Mouse (Mus musculus) neural tube, embryonic 13.5 days (tissue): ENCODE data around the gene Slc9a1. TPM values are rescaled to one million over a fixed set of nuclear protein-coding genes. Genes with fewer than 3 reads are reported as not detected.

ENCODE experiments used
- ATAC-seq: fragments of 200-750 bp; cut with Nextera tagmentation; 2 replicates; pipeline ENCODE4 v1.8.0; 2017; ENCODE audit warnings: low read depth, mild to moderate bottlenecking, moderate TSS enrichment, moderate library complexity
- H3K27ac ChIP-seq: fragments of 300-500 bp; sonication (generic); replicated peaks from 2 replicates; pipeline ENCODE4 v1.5.1; 2015; ENCODE audit warnings: moderate library complexity, mild to moderate bottlenecking, inconsistent platforms
- H3K27me3 ChIP-seq: fragments of 300-500 bp; sonication (generic); 2 replicates; pipeline ENCODE4 v1.6.1; 2015; ENCODE audit warnings: mild to moderate bottlenecking, inconsistent platforms
- H3K36me3 ChIP-seq: fragments of 300-500 bp; sonication (generic); 2 replicates; pipeline ENCODE4 v1.6.1; 2015; ENCODE audit warnings: mild to moderate bottlenecking, inconsistent platforms
- H3K4me1 ChIP-seq: fragments of 300-500 bp; sonication (generic); replicated peaks from 2 replicates; pipeline ENCODE4 v1.6.1; 2015; ENCODE audit warnings: inconsistent platforms
- H3K4me2 ChIP-seq: fragments of 300-500 bp; sonication (generic); 2 replicates; pipeline ENCODE4 v1.6.1; 2015; ENCODE audit warnings: inconsistent platforms, mild to moderate bottlenecking, moderate library complexity
- H3K4me3 ChIP-seq: fragments of 300-500 bp; sonication (generic); 2 replicates; pipeline ENCODE4 v1.5.1; 2015; ENCODE audit warnings: mild to moderate bottlenecking, inconsistent platforms
- H3K9ac ChIP-seq: fragments of 300-500 bp; sonication (generic); 2 replicates; pipeline ENCODE4 v1.6.1; 2015; ENCODE audit warnings: moderate library complexity, mild to moderate bottlenecking, inconsistent platforms
- H3K9me3 ChIP-seq: fragments of 300-500 bp; sonication (generic); 2 replicates; pipeline ENCODE4 v1.6.1; 2016; ENCODE audit warnings: inconsistent platforms
- WGBS: fragments of 180-500 bp; shearing (Covaris S2); methylation state at CpG from one replicate; pipeline ENCODE4 v1.1.7; 2015; 5-methylcytosine and 5-hydroxymethylcytosine counted together
- polyA plus RNA-seq: library from polyadenylated mRNA; unstranded; fragments of >200 nt; fragmentation: Nextera tagmentation; extraction: Ambion mirVana; gene quantifications from 2 replicates; pipeline ENCODE4 v1.2.1, GENCODE M21; 2015

Gene Slc9a1
- polyA plus RNA-seq, 1 experiment from 2014 or later, result 7.1 TPM

DNA sequence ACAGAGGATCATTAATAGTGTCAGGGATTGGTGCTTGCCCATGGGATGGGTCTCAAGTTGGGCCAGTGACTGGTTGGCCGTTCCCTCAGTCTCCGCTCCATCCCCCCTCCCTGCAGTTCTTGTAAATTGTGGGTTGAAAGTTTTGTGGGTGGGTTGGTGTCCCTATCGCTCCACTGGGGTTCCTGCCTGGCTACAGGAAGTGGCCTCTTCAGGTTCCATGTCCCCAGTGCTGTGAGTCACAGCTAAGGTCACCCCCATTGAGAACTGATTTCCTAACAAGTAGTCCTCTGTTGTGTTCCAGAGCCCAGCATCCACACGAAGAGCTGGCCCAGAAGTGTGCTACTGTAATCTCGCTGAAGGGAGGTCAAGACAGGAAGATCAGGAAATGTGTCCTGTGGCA, 56.6 kb downstream of the Slc9a1 start:
- H3K4me3 ChIP-seq, result no peak overlapping the region
- no peak overlapping the region for H3K27ac ChIP-seq

GRCm38 (mm10) chr4:133431508-133431907, 62.0 kb downstream of the Slc9a1 start:
- WGBS, result 73% methylated on average over 6 of the region's 6 CpGs
- Histone ChIP-seq H3K9ac (no peak overlapping the region), H3K9me3 (no peaks in the 10 kb centered on the region), H3K4me3 (no peak overlapping the region), H3K4me2 (no peak overlapping the region), H3K27me3 (no peaks in the 10 kb centered on the region), H3K36me3 (no peaks in the 10 kb centered on the region), H3K4me1 (peaks cover 9% of the 10 kb centered on the region), H3K27ac (no peak overlapping the region)
- no peak for ATAC-seq

More for the DNA sequence above, 56.6 kb downstream of the Slc9a1 start:
- Histone ChIP-seq H3K9me3 (no peaks in the 10 kb centered on the region), H3K4me2 (no peak overlapping the region), H3K4me1 (no peaks in the 10 kb centered on the region), H3K9ac (no peak overlapping the region), H3K36me3 (peaks cover 17% of the 10 kb centered on the region), H3K27me3 (no peaks in the 10 kb centered on the region)
- 81% methylated on average over 5 of the region's 5 CpGs for WGBS
- ATAC-seq, result no peak

DNA sequence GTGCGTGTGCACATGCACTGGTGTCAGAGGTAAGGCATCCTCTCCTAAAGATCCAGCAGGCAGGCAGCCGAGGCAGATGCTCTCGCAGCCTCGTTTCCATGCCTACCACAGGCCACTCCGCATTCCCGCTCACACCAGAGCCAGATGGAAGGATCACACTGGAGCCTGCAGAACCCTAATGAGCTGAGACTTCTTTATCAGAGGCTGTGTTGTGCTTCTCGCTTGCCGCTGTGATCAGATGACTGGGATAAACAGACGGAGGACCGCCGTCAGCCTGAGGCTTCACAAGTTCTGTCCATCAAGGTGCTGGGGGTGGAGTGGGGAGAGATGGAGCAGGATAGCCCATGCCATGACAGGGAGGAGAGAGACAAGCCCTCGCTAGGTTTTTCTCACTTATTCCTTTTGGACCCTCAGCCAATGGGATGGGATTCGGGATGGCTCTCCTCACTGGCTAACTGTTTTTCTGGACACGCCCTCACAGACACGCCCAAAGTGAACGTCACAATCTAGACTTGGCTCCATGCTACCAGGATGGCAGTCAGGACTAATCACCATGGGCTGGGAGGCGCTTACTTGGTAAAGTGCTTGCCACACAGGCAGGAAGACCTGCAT, 63.2 kb downstream of the Slc9a1 start:
- peak; percentile 75 for ATAC-seq
- no peaks in the 10 kb centered on the region for H3K36me3 ChIP-seq
- peaks cover 9% of the 10 kb centered on the region for H3K4me1 ChIP-seq
- H3K27me3 ChIP-seq, result no peaks in the 10 kb centered on the region
- peak overlapping the region; percentile 43 for H3K4me2 ChIP-seq
- WGBS, result 21% methylated on average over 17 of the region's 17 CpGs
- H3K9ac ChIP-seq, result peak overlapping the region; percentile 41; the same call in 1 of the 2 replicates
- peak overlapping the region; percentile 12; the same call in 1 of the 2 replicates for H3K4me3 ChIP-seq
- peak overlapping the region; percentile 64 for H3K27ac ChIP-seq
- no peaks in the 10 kb centered on the region for H3K9me3 ChIP-seq

DNA sequence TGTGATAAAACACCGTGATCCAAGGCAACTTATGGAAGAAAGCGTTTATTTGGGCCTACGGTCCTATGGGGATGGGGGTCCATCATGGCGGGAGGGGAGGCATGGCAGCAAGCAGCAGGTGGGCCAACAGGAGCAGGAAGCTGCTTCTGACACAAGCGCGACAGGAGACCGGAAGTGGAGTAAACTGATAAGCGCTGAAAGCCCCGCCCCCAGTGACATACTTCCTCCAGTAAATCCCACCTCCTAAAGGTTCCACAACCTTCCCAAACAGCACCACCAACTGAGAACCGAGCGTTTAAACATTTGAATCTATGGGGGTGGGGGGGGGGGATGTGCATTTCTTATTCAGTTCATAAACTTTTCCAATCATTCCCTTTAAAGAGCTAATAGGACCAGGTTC, 66.4 kb downstream of the Slc9a1 start:
- Histone ChIP-seq H3K27me3 (no peaks in the 10 kb centered on the region), H3K36me3 (no peaks in the 10 kb centered on the region), H3K27ac (no peak overlapping the region), H3K4me3 (no peak overlapping the region), H3K4me2 (no peak overlapping the region), H3K9ac (no peak overlapping the region), H3K4me1 (peaks cover 29% of the 10 kb centered on the region), H3K9me3 (no peaks in the 10 kb centered on the region)
- no peak for ATAC-seq
- 92% methylated on average over 11 of the region's 11 CpGs for WGBS

DNA sequence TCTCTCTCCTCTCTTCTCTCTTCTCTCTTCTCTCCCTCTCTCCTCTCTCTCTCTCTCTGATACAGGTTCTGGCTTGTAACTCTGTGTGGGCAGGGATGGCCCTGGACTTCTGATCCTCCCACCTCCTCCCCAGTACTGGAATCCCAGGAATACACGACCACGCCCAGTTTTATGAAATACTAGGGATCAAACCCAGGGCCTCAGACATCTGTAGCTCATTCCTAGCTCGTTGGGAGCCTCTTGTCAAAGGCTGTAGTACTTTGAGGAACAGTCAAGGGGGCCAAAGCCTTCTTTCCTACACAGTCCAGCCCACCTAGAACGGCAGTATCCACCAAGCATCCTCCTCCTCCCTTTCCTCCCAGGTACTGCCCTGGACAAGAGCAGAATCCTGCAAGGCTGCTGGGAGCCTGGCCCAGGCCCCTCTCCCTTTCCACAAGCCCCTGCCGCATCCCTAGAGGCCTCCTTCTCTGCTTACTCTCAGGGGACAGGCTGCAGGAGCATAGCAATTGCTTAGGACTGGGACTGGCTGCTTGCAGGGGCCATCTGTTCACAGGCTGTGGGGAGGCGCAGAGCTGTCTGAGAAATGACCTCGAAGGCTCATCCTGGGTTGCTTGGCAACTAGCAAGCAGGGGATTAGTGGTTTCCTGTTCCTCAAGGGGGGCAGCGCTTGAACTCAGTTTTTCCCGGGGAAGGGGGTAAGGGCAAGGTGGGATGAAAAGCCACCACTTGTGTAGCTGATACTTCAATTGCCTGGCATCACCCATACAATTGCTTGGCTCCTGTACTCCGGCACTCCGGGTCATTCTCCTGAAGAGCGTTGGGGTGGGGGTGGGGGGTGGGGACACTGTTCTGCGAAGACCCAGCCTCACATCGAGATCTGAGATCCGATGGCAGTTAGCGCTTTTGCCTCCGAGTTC, 70.2 kb downstream of the Slc9a1 start:
- H3K9me3 ChIP-seq, result no peaks in the 10 kb centered on the region
- peak; percentile 95 for ATAC-seq
- peaks cover 26% of the 10 kb centered on the region for H3K4me1 ChIP-seq
- H3K27me3 ChIP-seq, result no peaks in the 10 kb centered on the region
- peak overlapping the region; percentile 55 for H3K9ac ChIP-seq
- 0 out of 2 replicates have a peak overlapping the region, but pooled peaks have one; percentile 8 for H3K4me3 ChIP-seq
- no peaks in the 10 kb centered on the region for H3K36me3 ChIP-seq
- peak overlapping the region; percentile 85 for H3K27ac ChIP-seq
- WGBS, result 10% methylated on average over 17 of the region's 17 CpGs
- H3K4me2 ChIP-seq, result peak overlapping the region; percentile 49

DNA sequence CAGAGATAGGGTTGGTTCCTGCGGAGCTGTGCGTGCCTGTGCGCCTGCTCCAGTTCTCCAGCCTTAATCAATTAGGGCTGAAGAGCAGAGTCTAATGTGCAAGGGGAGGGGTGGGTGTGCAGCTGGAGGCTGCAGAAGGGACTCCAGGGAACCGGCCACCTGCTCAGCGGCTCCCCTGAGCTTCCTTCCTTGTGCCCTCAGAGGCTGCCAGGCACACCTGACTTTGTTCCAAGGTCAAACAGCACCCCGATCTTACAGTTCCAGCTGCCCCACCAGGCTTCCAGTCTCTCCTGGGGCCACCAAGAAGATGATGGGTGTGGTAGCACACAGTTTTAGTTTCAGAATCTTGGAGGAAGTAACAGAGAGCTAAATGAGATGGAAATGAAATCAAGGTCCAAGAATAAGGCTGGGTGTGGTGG, 70.9 kb downstream of the Slc9a1 start:
- Histone ChIP-seq H3K27ac (peak overlapping the region; percentile 85), H3K27me3 (no peaks in the 10 kb centered on the region), H3K4me1 (peaks cover 26% of the 10 kb centered on the region), H3K9me3 (no peaks in the 10 kb centered on the region), H3K9ac (peak overlapping the region; percentile 55; the same call in 1 of the 2 replicates), H3K36me3 (no peaks in the 10 kb centered on the region), H3K4me2 (peak overlapping the region; percentile 49), H3K4me3 (0 out of 2 replicates have a peak overlapping the region, but pooled peaks have one; percentile 8)
- peak; percentile 86 for ATAC-seq
- 3% methylated on average over 6 of the region's 6 CpGs for WGBS

DNA sequence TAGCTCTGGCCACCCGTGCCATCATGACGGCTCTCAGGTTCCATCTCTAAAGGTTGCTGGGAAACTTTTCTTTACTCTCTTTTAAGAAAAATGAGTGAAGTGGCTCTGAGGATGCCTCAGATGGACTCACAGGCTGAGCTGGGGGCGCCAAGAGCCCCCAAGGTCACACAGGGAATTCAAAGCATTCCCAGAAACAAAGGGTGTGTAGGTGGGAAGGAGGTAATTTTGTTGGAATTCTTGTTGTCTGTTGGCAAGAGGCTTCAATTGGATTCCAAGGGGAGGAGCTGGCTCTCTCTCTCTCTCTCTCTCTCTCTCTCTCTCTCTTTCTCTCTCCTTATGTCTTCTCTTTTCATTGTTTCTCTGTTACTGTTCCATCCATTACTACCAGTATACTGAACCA, 72.7 kb downstream of the Slc9a1 start:
- 42% methylated on average over 3 of the region's 3 CpGs for WGBS
- H3K36me3 ChIP-seq, result no peaks in the 10 kb centered on the region

GRCm38 (mm10) chr4:133443085-133443484, 73.6 kb downstream of the Slc9a1 start:
- no peak overlapping the region for H3K9ac ChIP-seq
- H3K4me3 ChIP-seq, result no peak overlapping the region
- H3K27me3 ChIP-seq, result no peaks in the 10 kb centered on the region
- no peaks in the 10 kb centered on the region for H3K9me3 ChIP-seq
- H3K4me2 ChIP-seq, result no peak overlapping the region
- 47% methylated on average over 5 of the region's 5 CpGs for WGBS
- H3K36me3 ChIP-seq, result no peaks in the 10 kb centered on the region
- H3K27ac ChIP-seq, result peak overlapping the region; percentile 9; the same call in 1 of the 2 replicates
- ATAC-seq, result no peak
- peaks cover 26% of the 10 kb centered on the region for H3K4me1 ChIP-seq

More for the DNA sequence above, 72.7 kb downstream of the Slc9a1 start:
- no peak overlapping the region for H3K4me2 ChIP-seq
- H3K27ac ChIP-seq, result no peak overlapping the region; the same call in 1 of the 2 replicates
- no peaks in the 10 kb centered on the region for H3K27me3 ChIP-seq
- no peaks in the 10 kb centered on the region for H3K9me3 ChIP-seq
- peaks cover 26% of the 10 kb centered on the region for H3K4me1 ChIP-seq
- no peak overlapping the region for H3K9ac ChIP-seq
- H3K4me3 ChIP-seq, result no peak overlapping the region
- ATAC-seq, result no peak

DNA sequence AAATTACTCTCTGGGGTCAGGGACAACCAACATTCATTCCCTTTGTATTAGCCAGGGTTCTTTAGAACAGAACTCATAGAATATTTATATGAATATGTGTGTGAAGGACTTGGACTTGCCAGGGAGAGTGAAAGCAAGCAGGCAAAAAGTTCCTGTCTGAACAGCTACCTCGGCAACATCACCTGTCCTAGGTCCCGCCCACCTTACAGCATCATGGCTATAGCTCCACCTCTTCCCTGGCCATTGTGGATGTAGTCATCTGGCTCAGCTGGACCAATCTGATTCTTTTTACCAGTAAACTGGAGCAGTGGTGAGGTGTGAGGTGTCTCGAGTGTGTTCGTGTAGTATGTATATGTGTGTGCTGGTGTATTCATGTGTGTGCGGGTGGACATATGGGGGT, 76.2 kb downstream of the Slc9a1 start:
- H3K36me3 ChIP-seq, result no peaks in the 10 kb centered on the region
- no peak overlapping the region for H3K4me3 ChIP-seq
- H3K27ac ChIP-seq, result no peak overlapping the region
- no peak overlapping the region for H3K4me2 ChIP-seq
- H3K9ac ChIP-seq, result no peak overlapping the region
- WGBS, result 86% methylated on average over 5 of the region's 5 CpGs
- H3K9me3 ChIP-seq, result no peaks in the 10 kb centered on the region
- ATAC-seq, result no peak
- H3K27me3 ChIP-seq, result no peaks in the 10 kb centered on the region
- H3K4me1 ChIP-seq, result peaks cover 20% of the 10 kb centered on the region

GRCm38 (mm10) chr4:133447366-133447765, 77.9 kb downstream of the Slc9a1 start:
- no peak overlapping the region for H3K27ac ChIP-seq
- H3K27me3 ChIP-seq, result no peaks in the 10 kb centered on the region
- no peaks in the 10 kb centered on the region for H3K9me3 ChIP-seq
- H3K4me1 ChIP-seq, result 0 out of 2 replicates have a peak, but pooled peaks cover 12% of the 10 kb centered on the region
- no peak overlapping the region for H3K9ac ChIP-seq
- no peak for ATAC-seq
- no peaks in the 10 kb centered on the region for H3K36me3 ChIP-seq
- WGBS, result 53% methylated on average over 5 of the region's 5 CpGs
- H3K4me2 ChIP-seq, result no peak overlapping the region
- H3K4me3 ChIP-seq, result no peak overlapping the region

- Histone ChIP-seq H3K4me3 (no peak overlapping the region), H3K9ac (no peak overlapping the region), H3K4me2 (no peak overlapping the region), H3K4me1 (0 out of 2 replicates have a peak, but pooled peaks cover 12% of the 10 kb centered on the region), H3K36me3 (no peaks in the 10 kb centered on the region), H3K27me3 (no peaks in the 10 kb centered on the region), H3K27ac (no peak overlapping the region), H3K9me3 (no peaks in the 10 kb centered on the region)
- 73% methylated on average over 11 of the region's 11 CpGs for WGBS
- ATAC-seq, result no peak
Measured at GRCm38 (mm10) chr4:133447967-133448366, 78.5 kb downstream of the Slc9a1 start.

DNA sequence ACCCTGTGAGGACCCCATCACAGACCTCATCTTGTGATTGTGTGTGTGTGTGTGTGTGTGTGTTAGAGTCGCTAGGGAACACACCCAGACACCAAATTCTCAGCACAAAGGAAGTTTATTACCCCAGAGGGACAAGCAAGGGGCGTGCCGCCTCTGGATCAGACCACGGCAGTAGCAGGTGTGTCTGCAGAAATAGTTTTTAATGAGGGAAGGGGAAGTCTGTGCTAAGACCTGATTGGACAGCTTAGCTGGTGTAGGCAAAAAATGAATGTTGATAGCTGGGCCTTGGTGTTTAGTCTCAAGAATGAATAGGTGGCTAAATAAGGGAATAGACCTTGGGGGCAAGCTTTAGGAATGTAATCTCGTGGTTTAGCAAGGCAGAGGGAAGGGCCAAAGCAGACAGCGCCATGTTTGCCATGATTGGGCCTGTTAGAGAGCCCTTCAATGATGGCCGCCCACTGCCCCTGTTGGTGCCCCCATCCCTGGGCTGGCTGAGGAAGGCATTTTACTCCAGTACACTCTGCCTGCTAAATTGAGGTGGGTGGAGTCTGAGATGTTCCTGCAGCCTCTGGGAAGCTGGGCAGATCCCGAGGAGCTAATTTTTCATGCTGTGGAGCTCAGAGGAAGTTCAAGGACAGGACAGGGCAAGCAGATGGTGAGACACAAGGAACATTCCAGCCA, 79.3 kb downstream of the Slc9a1 start:
- Histone ChIP-seq H3K36me3 (no peaks in the 10 kb centered on the region), H3K4me1 (0 out of 2 replicates have a peak, but pooled peaks cover 12% of the 10 kb centered on the region), H3K4me2 (no peak overlapping the region), H3K27ac (no peak overlapping the region), H3K9me3 (no peaks in the 10 kb centered on the region), H3K9ac (no peak overlapping the region), H3K4me3 (no peak overlapping the region), H3K27me3 (no peaks in the 10 kb centered on the region)
- WGBS, result 50% methylated on average over 8 of the region's 8 CpGs
- no peak for ATAC-seq
